Mouse (Mus musculus): ENCODE data around the gene Ttll5.

GRCm38 (mm10) chr12:85792158-85792557 lies 32.3 kb upstream of the Ttll5 start:
- no peak for TF ChIP-seq CTCF (IDR thresholded peaks at IDR 0.05)
- no peak for TF ChIP-seq POLR2A (IDR thresholded peaks at IDR 0.05; ENCODE audit: insufficient read depth, low read depth, low read length)
